Mouse (Mus musculus): ENCODE data around the gene Ssr2.

The Ssr2 gene

GRCm38 (mm10) chr3:88624324-88624723 lies 48.6 kb downstream of the Ssr2 start:
- peak; percentile 16 for DNase-seq (ENCODE audit: low spot score)

GRCm38 (mm10) chr3:88624951-88625350 lies 49.3 kb downstream of the Ssr2 start:
- DNase-seq (ENCODE audit: low spot score), result peak; percentile 44

DNA sequence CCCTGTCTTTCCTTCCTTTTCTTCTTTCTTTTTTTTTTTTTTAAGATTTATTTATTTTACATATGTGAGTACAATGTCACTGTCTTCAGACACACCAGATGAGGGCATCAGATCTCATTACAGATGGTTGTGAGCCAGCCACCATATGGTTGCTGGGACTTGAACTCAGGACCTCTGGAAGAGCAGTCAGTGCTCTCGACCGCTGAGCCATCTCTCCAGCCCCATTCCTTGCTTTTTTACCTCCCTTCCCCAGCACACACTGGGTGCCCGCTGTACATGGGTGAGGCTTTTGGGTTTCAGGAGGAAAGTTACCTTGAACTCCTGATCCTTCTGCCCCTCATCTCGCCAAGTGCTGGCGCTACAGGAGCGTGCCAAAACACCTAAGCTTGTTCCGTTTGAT lies 49.9 kb downstream of the Ssr2 start:
- DNase-seq (ENCODE audit: low spot score), result no peak

DNA sequence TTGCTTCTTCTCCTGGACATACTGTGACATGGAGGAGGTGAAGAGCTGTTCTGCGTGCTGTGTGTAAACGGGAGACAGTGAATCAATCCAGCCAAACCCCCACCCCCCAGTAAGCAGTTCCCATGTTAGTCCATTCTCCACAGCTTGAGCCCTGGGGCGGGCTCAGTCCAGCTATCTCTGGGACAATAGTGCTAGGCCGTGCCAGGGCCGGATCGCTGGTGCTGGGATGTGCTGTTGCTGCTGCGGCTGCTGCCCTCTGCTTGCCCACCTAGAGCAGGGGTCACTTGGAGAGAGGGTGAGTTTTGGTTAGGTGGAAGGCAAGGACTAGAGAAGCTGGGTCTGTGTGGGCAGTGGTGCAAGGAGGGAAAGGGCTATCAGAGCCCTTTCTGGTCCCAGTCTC lies 50.6 kb downstream of the Ssr2 start:
- no peak for DNase-seq (ENCODE audit: low spot score)

- DNase-seq (ENCODE audit: low spot score), result no peak
Observed at GRCm38 (mm10) chr3:88627114-88627513, 51.4 kb downstream of the Ssr2 start.

DNA sequence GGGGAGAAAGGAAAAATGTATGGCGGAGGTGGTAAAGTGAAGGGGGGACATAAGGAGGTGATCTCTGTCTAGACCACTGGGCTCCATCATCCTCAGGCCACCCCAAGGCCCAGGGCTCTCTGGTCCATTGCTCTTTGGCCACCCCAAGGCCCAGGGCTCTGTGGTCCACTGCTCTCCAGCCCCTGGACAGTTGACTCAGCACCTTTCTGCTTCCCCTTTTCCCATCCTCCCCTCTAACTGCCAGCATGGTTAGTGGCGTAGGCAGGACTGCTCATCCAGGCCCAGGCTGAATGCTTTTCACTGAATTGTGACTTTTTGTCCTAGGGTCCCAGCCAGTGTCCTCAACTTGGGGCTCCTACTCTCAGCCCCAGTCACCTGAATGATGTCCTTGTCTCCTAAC lies 51.9 kb downstream of the Ssr2 start:
- no peak for DNase-seq (ENCODE audit: low spot score)

DNA sequence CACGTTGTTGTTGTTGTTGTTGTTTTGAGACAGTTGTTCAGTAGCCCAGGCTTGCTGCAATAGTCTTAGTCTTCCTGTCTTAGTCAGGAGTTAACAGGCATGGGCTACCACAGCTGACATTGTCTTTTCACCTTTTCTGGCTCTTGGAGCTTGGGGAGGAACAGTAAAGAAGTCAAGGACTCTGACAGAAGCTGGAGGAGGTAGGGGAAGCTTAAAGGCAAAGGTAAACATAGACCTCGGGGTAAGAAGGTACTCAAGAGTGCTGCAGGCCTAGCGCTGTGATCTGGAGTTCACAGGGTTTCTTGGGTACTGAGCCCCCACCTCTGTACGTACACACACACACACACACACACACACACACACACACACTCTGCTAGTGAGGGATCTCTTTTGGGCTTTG lies 53.1 kb downstream of the Ssr2 start:
- no peak for DNase-seq (ENCODE audit: low spot score)

DNA sequence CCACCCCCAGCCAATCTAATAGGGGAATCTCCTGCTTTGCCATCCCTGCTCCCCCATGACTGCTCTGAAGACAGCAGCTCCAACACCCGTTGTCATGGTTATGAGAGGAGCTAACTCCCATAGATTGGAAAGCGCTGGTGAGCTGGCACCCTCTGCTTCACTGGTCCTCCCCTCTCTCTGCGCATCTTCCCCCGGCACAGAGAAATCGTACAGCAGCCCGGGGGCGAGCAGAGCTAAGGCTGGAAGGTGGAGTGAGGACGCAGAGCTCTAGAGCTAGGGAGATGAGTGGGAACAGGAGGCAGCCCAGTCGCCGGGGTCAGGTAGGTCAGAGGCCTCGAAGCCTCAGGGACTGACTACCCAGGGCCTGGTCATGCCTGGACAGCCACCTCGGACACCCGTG lies 53.6 kb downstream of the Ssr2 start:
- DNase-seq (ENCODE audit: low spot score), result no peak

DNA sequence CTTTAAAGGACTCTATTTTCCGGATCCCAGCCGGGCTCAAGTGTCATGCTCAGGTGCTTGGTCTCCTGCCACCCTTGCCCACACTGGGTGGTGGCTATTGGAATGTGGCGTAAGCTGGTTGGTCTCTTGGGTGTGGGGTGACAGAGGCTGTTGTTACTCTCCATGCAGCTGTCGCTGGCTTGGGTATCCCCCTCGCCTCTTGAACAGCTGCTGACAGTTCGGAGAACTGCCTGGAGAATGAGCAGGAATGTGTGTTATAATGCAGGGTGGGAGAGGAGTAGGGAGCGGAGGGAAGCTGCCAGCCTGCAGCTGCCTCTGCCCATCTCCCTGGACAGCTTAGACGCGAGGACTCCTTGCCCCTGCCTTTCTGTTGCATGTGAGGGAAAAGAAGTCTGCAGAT lies 54.3 kb downstream of the Ssr2 start:
- no peak for DNase-seq (ENCODE audit: low spot score)

- DNase-seq (ENCODE audit: low spot score), result no peak
Observed at GRCm38 (mm10) chr3:88630849-88631341, 55.2 kb downstream of the Ssr2 start.

DNA sequence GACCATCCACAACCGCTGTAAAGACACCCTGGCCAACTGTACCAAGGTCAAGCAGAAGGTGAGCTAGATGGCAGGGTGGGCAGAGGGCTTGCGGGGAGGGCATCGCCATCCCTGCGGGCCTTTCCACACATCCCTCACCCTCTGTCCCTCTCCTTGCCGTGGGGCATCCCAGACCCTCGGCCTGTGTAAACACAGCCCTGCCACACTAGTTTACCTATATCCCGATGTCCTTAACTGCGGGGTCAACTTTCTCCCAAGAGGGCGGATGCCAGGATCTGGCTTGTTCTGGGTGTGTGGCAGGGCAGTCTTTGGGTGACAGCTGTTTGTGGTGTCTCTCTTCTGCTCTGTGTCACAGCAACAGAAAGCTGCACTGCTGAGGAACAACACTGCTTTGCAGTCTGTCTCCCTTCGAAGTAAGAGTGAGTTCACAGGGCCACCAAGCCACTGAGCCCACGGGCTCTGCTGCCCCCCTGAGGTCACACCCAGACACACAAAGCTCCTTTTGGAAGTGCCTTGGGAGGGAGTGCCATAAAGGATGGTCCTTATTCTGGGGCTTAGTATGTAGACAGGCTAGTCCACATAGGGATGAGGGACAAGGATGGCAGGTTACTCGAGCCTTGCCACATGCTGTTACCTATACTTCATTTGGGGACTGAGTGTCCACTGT lies 56.4 kb downstream of the Ssr2 start:
- DNase-seq (ENCODE audit: low spot score), result peak; percentile 26

DNA sequence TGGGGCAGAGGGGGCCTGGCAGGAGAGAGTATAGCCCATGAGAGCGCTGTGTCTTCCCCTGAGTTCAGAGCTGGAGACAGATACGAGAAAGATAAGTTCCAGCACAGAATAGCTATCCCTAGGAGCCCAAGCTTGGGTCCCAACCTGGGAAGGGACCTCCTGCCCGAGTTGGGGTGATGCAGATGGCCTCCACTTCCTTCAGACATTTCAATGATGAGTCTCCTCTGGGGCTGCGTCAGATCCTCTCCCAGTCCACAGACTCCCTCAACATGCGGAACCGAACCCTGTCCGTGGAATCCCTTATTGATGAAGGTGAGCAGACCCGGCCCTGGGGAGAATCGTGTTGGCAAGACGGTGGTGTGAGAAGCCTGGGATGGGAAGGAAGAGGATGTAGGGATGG lies 57.4 kb downstream of the Ssr2 start:
- no peak for DNase-seq (ENCODE audit: low spot score)

GRCm38 (mm10) chr3:88635506-88636275 lies 60.0 kb downstream of the Ssr2 start:
- DNase-seq (ENCODE audit: low spot score), result no peak

- DNase-seq (ENCODE audit: low spot score), result no peak
Observed at GRCm38 (mm10) chr3:88636555-88636986, 60.9 kb downstream of the Ssr2 start.

DNA sequence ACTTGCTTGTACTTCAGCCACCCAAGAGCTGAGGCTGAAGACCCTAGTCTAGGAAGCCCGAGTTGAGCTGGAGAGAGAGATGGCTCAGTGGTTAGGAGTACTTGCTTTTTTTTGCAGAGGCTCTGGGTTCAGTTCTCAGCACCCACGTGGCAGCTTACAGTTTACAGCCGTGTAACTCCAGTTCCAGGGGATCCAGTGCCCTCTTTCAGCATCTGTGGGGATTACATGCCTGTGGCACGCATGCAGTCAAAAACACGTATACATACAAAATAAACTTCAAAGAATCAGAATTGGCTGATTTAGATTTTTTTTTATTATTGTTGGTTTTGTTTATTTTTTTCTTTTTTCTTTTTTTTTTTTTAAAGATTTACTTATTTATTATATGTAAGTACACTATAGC lies 61.5 kb downstream of the Ssr2 start:
- no peak for DNase-seq (ENCODE audit: low spot score)
